Mouse (Mus musculus): ENCODE data around the gene Trpm3.

Gene Trpm3

DNA sequence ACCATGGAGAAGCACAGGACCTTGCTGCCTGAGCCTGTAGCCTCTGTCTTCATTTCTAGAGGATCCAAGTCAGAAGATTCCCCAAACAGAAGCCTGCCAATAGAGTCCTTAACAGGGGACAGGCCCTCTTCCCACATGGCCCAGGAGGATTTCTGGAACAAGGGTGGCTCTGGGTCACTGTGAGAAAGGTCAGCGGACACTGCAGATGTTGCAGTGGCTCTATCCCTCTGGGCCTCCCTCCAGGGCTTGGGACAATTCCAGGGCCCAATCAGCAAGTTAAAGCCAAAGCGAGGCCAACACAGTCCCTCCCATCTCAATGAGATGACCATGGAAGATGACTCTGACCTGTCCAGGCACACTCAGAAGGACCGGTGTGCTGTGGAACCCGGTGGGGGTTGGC, 896.1 kb downstream of the Trpm3 start:
- peak in 1 of 2 experiments; percentile 17 for DNase-seq (ENCODE audit: low spot score in 2 of 2)

DNA sequence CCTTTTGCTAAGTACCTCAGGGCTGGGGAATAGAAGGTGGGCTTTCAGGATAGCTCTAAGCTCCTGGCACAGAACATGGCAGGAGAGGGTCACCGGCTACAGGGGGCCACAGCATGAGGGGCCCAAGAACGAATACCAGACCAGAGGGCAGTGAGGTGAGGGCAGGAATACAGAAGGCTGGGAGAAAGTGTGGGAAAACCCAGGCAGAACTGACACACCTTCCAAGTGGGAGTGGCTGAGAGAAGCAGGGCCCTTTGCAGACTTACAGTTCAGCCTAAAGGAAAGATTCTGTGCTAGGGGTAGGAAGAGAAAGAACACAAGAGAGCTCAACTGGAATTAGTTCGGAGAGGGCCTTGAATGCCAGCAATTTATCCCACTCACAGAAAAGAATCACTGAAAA, 896.9 kb downstream of the Trpm3 start:
- no peak for DNase-seq (ENCODE audit: low spot score in 2 of 2)

DNA sequence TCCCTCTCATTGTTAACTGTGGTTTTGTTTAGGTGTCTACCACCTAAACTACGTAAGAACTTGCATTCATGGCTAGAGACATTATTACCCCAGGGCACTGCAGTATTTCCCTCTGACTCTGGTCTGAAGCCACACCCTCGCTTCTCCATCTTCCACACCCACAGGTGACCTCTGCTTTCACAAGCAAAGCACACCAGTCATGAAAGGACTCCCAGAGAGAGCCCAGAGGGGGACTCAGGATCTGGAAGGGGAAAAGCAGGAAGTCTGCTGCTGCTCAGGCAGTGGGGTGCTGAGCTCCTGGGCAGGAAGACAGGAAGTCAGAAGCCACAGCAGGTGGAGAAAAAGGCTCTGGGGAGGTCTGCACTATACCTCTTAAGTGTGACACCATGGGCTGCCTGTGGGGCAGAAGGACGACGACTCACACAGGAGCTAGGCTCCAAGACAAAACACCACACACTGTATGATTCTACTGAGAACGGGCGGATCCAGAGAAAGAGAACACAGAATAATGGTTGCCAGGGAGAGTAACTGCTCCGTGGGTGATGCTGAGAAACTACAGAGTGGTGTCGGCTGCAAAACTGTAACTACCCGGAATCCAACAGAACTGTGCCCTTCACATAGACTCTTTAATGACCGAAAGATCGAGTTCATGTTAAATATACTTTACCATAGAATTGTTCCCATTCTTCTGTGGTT, 898.1 kb downstream of the Trpm3 start:
- no peak for DNase-seq (ENCODE audit: low spot score in 2 of 2)

DNA sequence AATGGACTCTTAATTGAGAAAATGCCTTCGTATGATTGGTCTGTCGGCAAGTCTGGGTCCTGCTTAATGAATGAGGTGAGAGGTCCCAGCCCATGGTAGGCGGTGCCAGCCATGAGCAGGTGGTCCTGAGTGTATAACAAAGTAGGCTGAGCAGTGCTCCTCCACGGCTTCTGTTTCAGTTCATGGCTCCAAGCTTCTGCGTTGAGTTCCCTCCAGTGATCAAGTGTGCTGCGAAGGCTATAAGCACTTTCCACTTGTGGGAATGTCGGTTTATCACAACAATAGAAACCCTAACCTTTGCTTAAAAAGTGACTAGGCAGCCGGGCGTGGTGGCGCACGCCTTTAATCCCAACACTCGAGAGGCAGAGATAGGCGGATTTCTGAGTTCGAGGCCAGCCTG, 898.7 kb downstream of the Trpm3 start:
- DNase-seq (ENCODE audit: low spot score in 2 of 2), result no peak

DNA sequence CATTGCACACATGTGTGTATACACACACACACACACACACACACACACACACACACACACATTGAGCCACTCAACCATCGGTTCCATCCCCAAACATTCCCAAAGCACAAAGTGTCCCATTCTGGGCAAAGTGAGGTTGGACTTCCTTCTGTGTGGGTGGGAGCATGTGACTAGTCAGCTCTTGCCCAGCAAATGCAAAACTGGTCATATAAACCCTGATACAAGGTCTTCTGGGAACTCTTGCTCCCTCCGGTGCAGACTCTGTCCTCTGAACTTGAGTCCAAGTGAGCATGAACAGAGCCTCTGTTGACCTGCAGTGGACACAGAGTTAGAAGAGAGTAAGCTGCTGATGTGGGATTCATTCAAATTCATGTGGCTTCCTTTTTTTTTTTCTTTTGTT, 899.5 kb downstream of the Trpm3 start:
- DNase-seq (ENCODE audit: low spot score in 2 of 2), result no peak

DNA sequence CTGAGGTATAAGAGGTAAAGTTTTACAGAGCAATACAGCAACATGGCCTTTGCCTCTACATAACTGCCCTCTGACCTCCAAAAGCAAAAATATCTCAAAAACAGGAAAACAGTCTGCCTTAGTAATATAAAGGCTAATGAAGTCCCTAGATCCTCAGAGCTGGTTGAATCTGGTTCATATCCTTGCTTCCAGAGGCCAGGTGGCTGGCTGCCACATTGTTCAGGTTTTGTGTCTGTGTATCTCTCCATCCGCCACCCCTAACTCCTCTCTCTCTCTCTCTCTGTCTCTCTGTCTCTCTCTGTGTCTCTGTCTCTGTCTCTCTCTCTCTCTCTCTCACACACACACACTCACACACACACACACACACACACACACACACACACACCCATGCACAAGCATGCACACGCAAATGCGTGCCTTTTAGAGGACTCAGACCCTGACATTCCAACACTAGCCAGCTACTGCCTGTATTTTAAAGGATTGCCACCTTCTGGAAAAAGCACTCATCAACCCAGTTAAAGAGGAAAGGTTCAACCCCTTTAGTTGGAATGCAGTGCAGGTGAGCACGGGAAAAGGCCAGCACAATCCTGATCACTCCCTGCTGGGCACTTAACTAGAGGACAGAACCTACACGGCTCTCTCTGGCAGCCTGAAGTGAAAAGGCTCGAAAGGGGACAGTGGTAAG, 902.8 kb downstream of the Trpm3 start:
- DNase-seq (ENCODE audit: low spot score in 2 of 2), result no peak

DNA sequence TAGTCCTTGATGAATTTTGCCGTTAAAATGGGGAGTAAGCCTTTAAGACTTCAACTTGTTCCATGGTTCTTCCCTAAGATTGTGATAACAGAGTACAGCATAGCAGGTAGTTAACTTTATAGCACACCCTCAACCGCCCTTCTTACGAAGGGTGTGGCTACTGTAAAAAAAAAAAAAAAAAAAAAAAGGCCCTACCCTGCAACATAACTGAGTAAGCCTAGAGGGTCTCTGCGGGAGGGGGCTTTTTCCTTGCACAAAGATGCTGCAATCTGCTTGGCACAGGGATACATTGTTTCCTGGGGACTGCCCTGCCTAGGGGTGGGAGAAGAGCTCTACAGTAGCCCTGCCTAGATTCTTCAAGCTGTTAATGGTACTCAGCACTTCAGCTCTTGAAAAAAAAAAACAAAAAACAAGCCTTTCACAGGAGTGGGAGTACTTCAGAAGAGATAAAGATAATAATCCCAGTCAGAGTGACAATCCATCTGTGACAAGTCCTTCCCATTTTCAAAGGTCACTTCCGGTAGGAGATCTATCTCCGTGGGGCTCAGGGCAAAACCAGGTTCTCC, 903.4 kb downstream of the Trpm3 start:
- DNase-seq (ENCODE audit: low spot score in 2 of 2), result no peak

DNA sequence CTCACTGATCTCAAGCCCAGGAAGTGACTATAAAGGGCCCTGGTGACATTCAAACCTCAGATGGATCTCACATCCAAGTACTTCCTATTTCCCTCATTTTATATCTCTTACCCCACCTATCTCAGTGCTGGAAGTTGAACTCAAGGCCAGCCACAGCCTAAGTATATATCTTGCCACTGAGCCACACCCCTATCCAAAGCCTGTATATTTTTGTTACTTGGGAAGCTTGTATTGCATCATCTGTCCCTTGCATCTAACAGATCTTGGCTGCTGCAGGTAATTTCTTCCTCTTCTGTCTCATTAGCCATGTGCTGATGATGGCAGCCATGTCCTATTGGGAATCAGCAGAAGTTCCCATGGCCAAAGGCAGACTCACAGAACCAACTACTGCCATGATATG, 904.9 kb downstream of the Trpm3 start:
- DNase-seq (ENCODE audit: low spot score in 2 of 2), result no peak

Data from spleen, postnatal 4 days (tissue).